Mouse (Mus musculus) right cerebral cortex, postnatal 4 days (tissue): ENCODE measurements around the gene Hist2h2be.
A peak's percentile ranks its signal among the peaks of the same experiment; 100 is the strongest.
"Not testable (repeated sequence)": the region's sequence is repeated elsewhere in the genome, so short reads cannot be mapped to it uniquely, and the experiment has no call there.

ENCODE experiments used
- DNase-seq: peaks from one replicate; pipeline ENCODE4 v3.0.0-alpha.2; 2022

Hist2h2be gene

DNA sequence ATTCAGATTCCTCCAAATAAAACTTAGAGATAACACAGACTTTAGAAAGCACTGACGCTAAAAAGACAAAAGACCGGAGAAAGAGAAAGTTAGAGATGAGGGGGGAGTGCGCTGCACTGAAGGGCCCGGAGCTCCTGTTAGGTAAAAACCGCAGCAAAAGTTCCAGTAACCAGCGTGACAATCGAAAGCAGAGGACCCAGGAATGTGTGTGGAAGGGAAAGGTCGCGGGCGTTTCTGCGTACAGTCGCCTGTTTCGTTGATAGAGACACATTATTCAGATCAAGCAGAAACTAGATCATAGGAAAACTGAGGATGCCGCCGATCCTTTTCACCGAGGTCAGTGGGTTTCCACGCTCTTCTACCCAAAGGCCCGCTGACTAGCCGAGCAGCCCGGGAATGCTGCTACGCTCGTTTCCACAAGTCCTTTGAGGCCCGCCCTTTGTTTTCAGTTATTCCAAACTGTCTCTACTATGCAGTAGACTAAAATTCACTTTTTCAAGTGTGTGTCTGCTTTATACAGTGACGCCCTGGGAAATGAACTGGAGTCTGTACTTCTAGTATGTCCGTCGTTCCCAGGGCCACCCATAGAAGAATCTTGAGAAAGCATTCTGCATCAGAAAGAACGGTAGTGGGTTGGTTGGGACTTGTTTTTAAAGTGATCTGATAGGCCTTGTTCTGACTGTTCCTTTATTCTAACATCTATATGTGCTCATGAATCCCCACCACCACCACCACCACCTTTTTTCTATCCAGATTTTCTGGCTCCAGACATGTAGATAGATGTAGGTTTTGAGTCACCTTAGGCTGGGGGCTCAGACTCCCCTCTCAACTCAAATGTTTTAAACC is 42.9 kb downstream of the Hist2h2be start:
- peak; percentile 30 for DNase-seq

DNA sequence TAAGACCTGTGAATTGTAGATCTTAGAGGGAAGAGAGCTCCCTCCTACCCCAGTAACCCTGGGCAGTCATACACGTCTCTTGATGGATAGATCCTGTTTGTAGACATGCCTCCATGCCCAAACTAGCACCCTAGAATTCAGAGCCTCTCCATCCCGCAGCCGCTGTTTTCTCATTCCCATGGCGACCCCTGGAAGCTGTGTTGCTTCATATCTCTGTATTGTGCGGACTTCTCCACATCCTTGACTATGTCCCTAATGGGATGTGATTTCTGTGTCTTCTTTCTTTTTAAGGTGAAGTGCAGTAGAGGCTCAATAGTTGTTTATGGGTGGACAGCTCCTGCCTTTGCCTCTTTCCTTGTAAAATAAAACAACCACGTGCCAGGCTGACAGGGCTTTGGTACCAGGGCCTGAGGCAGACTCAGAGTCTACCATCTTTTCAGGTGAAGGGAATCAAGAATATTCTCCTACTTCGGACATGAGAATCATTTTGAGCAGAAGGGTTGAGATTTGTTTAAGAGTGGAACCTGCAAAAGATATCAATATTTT is 43.6 kb downstream of the Hist2h2be start:
- DNase-seq: no peak

DNA sequence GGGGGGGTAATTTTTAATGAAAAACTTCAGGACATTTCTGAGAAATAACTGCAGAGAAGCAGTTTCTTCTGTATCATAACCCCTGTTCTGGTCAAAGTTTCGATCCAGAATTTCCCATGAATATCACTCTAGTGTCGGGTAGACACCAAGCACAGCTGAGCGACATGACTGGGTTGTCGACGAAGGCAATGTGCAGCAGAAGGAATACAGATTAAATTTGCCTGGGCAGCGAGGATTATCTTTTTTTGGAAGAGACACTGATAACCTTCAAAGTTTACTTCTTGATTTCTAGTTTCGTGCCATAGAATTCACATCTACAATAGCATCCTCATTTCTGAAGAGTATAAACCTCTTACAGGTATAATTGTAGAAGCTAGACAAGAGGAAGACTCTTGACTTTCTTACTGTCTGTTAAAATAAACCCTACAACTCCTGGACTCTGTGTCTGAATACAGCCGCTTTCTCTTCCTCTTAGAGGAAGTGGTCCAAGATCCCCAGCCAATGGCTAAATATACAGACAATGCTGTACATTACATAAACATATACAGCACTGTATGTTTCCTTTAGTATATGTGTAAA is 45.3 kb downstream of the Hist2h2be start:
- no peak for DNase-seq

DNA sequence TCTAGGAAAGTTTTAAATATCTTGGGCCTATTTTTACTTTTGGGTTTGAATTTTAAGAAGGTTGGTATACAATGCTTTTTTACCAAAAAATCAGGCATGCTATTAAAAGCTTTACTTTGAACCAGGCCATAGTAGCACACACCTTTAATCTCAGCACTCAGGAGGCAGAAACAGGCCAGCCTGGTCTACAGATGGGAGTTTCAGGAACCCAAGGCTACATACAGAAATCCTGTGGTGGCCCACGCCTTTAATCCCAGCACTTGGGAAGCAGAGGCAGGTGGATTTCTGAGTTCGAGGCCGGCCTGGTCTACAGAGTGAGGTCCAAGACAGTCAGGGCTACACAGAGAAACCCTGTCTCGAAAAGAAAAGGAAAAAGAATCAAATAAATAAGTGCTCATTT is 46.6 kb downstream of the Hist2h2be start:
- no peak for DNase-seq

DNA sequence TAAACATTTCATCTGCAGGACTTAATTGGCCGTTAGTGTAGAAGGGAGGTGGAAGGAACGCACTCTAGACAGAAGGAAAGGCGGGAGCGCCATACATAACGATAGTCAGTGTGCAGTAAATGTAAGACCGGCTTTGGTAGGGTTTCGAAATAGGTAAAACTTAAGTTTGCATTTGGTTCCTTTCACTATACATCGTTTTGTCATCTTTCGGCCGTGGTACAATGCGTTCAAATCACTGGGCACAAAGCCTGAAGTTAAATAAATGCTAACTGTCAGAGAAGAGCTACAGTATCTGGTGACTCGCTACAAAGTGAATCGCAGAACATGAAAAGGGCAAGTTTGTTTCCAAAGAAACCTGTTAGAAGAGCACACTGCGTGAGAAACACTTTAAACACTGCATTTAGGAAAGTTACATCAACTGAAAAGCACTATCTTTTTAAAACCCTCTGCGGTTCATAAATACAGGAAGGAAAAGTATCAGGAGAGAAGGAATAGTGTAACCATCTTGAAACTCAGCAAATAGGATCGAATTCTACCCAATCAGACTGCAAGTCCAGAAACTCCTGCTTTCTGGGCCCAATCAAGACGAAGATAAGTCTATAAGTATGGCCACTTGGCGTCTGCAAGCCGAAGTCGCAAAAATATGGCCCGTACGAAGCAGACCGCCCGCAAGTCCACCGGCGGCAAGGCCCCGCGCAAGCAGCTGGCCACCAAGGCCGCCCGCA is 47.3 kb downstream of the Hist2h2be start, which contains the start of gene Hist2h3b:
Hist2h3b (plus strand) TSS at position 604 of the 725 bp plus-strand sequence.
- DNase-seq: peak; percentile 64

DNA sequence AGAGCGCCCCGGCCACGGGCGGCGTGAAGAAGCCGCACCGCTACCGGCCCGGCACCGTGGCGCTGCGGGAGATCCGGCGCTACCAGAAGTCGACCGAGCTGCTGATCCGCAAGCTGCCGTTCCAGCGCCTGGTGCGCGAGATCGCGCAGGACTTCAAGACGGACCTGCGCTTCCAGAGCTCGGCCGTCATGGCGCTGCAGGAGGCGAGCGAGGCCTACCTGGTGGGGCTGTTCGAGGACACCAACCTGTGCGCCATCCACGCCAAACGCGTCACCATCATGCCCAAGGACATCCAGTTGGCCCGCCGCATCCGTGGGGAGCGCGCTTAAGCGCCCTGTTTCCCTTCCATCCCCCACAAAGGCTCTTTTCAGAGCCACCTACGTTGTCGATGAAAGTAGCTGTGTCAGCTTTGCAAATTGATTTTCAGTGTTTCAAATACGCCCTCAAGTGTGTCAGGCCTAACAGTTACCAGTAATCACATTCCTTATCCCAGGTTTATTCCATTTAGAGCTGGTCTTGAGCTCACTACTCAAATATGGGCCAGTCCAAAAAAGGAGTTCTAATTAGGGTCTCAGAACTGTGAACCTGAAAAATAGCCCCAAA is 48.0 kb downstream of the Hist2h2be start:
- DNase-seq: not testable (repeated sequence)

DNA sequence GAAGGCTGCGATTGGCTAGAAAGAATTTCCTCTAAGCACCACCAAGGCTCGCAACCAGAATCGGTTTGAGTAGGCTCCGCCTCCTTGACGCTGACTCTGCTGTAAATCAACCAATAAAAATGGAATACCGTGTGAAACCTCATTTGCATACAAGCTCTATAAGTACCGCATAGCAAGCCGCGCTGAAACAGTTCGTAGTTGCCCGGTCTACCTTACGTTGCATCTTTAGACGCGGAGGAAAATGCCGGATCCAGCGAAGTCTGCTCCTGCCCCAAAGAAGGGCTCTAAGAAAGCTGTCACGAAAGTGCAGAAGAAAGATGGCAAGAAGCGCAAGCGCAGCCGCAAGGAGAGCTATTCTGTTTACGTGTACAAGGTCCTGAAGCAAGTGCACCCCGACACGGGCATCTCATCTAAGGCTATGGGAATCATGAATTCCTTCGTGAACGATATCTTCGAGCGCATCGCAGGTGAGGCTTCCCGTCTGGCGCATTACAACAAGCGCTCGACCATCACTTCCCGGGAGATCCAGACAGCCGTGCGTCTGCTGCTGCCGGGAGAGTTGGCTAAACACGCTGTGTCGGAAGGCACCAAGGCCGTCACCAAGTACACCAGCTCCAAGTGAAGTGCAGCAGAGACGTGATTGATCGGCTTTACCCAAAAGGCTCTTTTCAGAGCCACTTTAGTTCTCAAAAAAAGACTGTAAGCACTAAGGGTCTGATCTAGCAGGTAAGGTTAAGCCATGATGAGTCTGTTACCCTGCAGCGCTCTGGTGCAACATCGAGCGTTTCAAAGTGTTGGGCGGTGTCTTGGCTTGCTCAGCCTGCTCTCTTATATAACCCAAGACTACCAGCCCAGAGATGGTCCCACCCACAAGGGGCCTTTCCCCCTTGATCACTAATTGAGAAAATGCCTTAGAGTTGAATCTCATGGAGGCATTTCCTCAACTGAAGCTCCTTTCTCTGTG is 48.9 kb downstream of the Hist2h2be start, which contains the start of gene Hist2h2bb:
Hist2h2bb (plus strand) TSS at position 242 of the 964 bp plus-strand sequence.
- DNase-seq: peak; percentile 73
